Mouse (Mus musculus) mouse trophoblast stem cell (cell line): Measurements from ENCODE around the gene Qtrt2.

ENCODE experiments used
- in situ Hi-C, 2 experiments: fragments of 300-500 bp; cut with MseI, MboI; formaldehyde crosslinking; loops; 2 replicates in 1 of 2; 3 replicates in 1 of 2; pipeline ENCODE4 v1.15.1; 2025

The Qtrt2 gene

GRCm38 (mm10) chr16:43926341-43926859 lies at the start of gene Qtrt2:
Qtrt2 (minus strand) TSS chr16:43926809.
- in situ Hi-C loops = no loop called here

GRCm38 (mm10) chr16:43973606-43974220 lies 47.1 kb upstream of the Qtrt2 start:
- in situ Hi-C loops = no loop called here

GRCm38 (mm10) chr16:43973147-43973546 lies 46.5 kb upstream of the Qtrt2 start:
- in situ Hi-C loops = no loop called here

- in situ Hi-C loops = no loop called here
Observed at GRCm38 (mm10) chr16:43972391-43972790, 45.8 kb upstream of the Qtrt2 start.

- in situ Hi-C loops = no loop called here
Observed at GRCm38 (mm10) chr16:43971741-43972140, 45.1 kb upstream of the Qtrt2 start.

GRCm38 (mm10) chr16:43971189-43971588 lies 44.6 kb upstream of the Qtrt2 start:
- in situ Hi-C loops = no loop called here

- in situ Hi-C loops = no loop called here
Observed at GRCm38 (mm10) chr16:43970426-43970825, 43.8 kb upstream of the Qtrt2 start.

GRCm38 (mm10) chr16:43965781-43966389 lies 39.3 kb upstream of the Qtrt2 start:
- in situ Hi-C loops = no loop called here

GRCm38 (mm10) chr16:43963780-43964179 lies 37.2 kb upstream of the Qtrt2 start:
- in situ Hi-C loops = no loop called here

GRCm38 (mm10) chr16:43963291-43963690 lies 36.7 kb upstream of the Qtrt2 start:
- in situ Hi-C loops = no loop called here

GRCm38 (mm10) chr16:43958038-43958437 lies 31.4 kb upstream of the Qtrt2 start:
- in situ Hi-C loops = no loop called here

GRCm38 (mm10) chr16:43954913-43955312 lies 28.3 kb upstream of the Qtrt2 start:
- in situ Hi-C loops = no loop called here

GRCm38 (mm10) chr16:43951591-43951990 lies 25.0 kb upstream of the Qtrt2 start:
- in situ Hi-C loops = no loop called here

GRCm38 (mm10) chr16:43945869-43946268 lies 19.3 kb upstream of the Qtrt2 start:
- in situ Hi-C loops = no loop called here

GRCm38 (mm10) chr16:43945351-43945750 lies 18.7 kb upstream of the Qtrt2 start:
- in situ Hi-C loops = no loop called here

- in situ Hi-C loops = no loop called here
Observed at GRCm38 (mm10) chr16:43940846-43941245, 14.2 kb upstream of the Qtrt2 start.

GRCm38 (mm10) chr16:43935892-43936291 lies 9.3 kb upstream of the Qtrt2 start:
- in situ Hi-C loops = no loop called here

- in situ Hi-C loops = no loop called here
Observed at GRCm38 (mm10) chr16:43935367-43935766, 8.8 kb upstream of the Qtrt2 start.

GRCm38 (mm10) chr16:43934856-43935255 lies 8.2 kb upstream of the Qtrt2 start:
- in situ Hi-C loops = no loop called here

GRCm38 (mm10) chr16:43933041-43933440 lies 6.4 kb upstream of the Qtrt2 start:
- in situ Hi-C loops = no loop called here

- in situ Hi-C loops = no loop called here
Observed at GRCm38 (mm10) chr16:43932319-43932718, 5.7 kb upstream of the Qtrt2 start.

- in situ Hi-C loops = no loop called here
Observed at GRCm38 (mm10) chr16:43931502-43931901, 4.9 kb upstream of the Qtrt2 start.

- in situ Hi-C loops = no loop called here
Observed at GRCm38 (mm10) chr16:43930577-43930976, 4.0 kb upstream of the Qtrt2 start.
